Mouse (Mus musculus) liver, embryonic 14.5 days (tissue): Measurements from ENCODE around the gene Gdf9. TPM values are rescaled to one million over a fixed set of nuclear protein-coding genes. Genes with fewer than 3 reads are reported as not detected.

Experiments used
- ATAC-seq: fragments of 200-750 bp; cut with Nextera tagmentation; 2 replicates; pipeline ENCODE4 v1.8.0; 2017; ENCODE audit warnings: moderate number of reproducible peaks, mild to moderate bottlenecking, moderate library complexity; ENCODE audit not compliant: insufficient read depth
- DNase-seq, 3 experiments: peaks; one replicate each; pipeline ENCODE4 v3.0.0-alpha.2; 2012 to 2013; ENCODE audit warnings: low read depth in 3 of 3, low spot score in 3 of 3
- H3K27ac ChIP-seq: fragments of 300-500 bp; sonication (generic); 2 replicates; pipeline ENCODE4 v1.5.1; 2014; ENCODE audit warnings: moderate library complexity, mild to moderate bottlenecking, control low read depth, inconsistent platforms
- H3K27me3 ChIP-seq: fragments of 300-500 bp; sonication (generic); 2 replicates; pipeline ENCODE4 v1.6.1; 2014; ENCODE audit warnings: mild to moderate bottlenecking, low read length, moderate library complexity; ENCODE audit not compliant: control insufficient read depth, insufficient read depth
- H3K36me3 ChIP-seq: fragments of 300-500 bp; sonication (generic); replicated peaks from 2 replicates; pipeline ENCODE4 v1.6.1; 2014; ENCODE audit warnings: low read depth; ENCODE audit not compliant: control insufficient read depth, insufficient read depth
- H3K4me1 ChIP-seq, 2 experiments: fragments of 200-500 bp in 1 of 2; fragments of 300-500 bp in 1 of 2; sonication (generic) in 1 of 2; replicated peaks; 2 replicates each; pipeline ENCODE4 v1.6.1; 2012 to 2014; ENCODE audit warnings: antibody characterized with exemption in 1 of 2, inconsistent platforms in 1 of 2, low read length in 1 of 2; ENCODE audit not compliant: control insufficient read depth in 2 of 2, insufficient read depth in 2 of 2
- H3K4me2 ChIP-seq: fragments of 300-500 bp; sonication (generic); 2 replicates; pipeline ENCODE4 v1.6.1; 2014; ENCODE audit warnings: low read depth, mild to moderate bottlenecking, control low read depth, moderate library complexity
- H3K4me3 ChIP-seq, 2 experiments: fragments of 200-500 bp in 1 of 2; fragments of 300-500 bp in 1 of 2; sonication (generic) in 1 of 2; 2 replicates each; pipeline ENCODE4 v1.5.1; 2012 to 2014; ENCODE audit warnings: low read depth in 2 of 2, low read length in 2 of 2, mild to moderate bottlenecking in 2 of 2, control low read depth in 1 of 2, inconsistent platforms in 1 of 2, moderate library complexity in 1 of 2; ENCODE audit not compliant: insufficient read depth in 1 of 2
- H3K9ac ChIP-seq: fragments of 300-500 bp; sonication (generic); replicated peaks from 2 replicates; pipeline ENCODE4 v1.6.1; 2014; ENCODE audit warnings: mild to moderate bottlenecking, control low read depth, moderate library complexity
- H3K9me3 ChIP-seq: fragments of 300-500 bp; sonication (generic); 2 replicates; pipeline ENCODE4 v1.6.1; 2016; ENCODE audit warnings: low read length, mixed read lengths; ENCODE audit not compliant: control insufficient read depth
- CTCF ChIP-seq: IDR thresholded peaks from 2 replicates; pipeline ENCODE4 v1.5.1; 2016; ENCODE audit warnings: antibody characterized with exemption, low read depth, control low read depth
- EP300 ChIP-seq: IDR thresholded peaks from 2 replicates; pipeline ENCODE4 v1.6.1; 2016; ENCODE audit warnings: antibody characterized with exemption, low read depth
- WGBS: fragments of 180-500 bp; shearing (Covaris S2); extraction: QIAGEN DNeasy Blood & Tissue Kit; methylation state at CpG from one replicate; pipeline ENCODE4 v1.1.7; 2014; ENCODE audit not compliant: insufficient replicate concordance; 5-methylcytosine and 5-hydroxymethylcytosine counted together
- microRNA-seq: library from miRNA; unstranded; fragments of <30 nt; microRNA quantifications from one replicate; pipeline ENCODE4, GENCODE M21; 2016
- polyA plus RNA-seq, 2 experiments: library from polyadenylated mRNA; depleted of rRNA in 1 of 2; stranded (reverse) in 1 of 2; unstranded in 1 of 2; fragments of >200 nt; fragmentation: Nextera tagmentation in 1 of 2; extraction: Ambion mirVana in 1 of 2; gene quantifications; 2 replicates each; pipeline versions ENCODE4 v1.2.1 to v1.2.3; 2012 to 2014

Gene Gdf9
- polyA plus RNA-seq, 2 experiments, result 0.12 to 0.41 TPM

GRCm38 (mm10) chr11:53486351-53486750 is 55.5 kb downstream of the Gdf9 start:
- peaks cover 31% of the 10 kb centered on the region in 2 experiments for H3K4me1 ChIP-seq
- no peak overlapping the region for H3K4me2 ChIP-seq
- no peak overlapping the region for H3K9ac ChIP-seq
- H3K27ac ChIP-seq, result no peak overlapping the region
- no peak for DNase-seq
- no peak for TF ChIP-seq EP300
- no peak for TF ChIP-seq CTCF
- H3K27me3 ChIP-seq, result peaks cover 14% of the 10 kb centered on the region
- no peak overlapping the region for H3K4me3 ChIP-seq
- no peak for ATAC-seq
- H3K9me3 ChIP-seq, result no peaks in the 10 kb centered on the region; the same call in 1 of the 2 replicates
- no peaks in the 10 kb centered on the region for H3K36me3 ChIP-seq
- 66% methylated on average over 3 of the region's 3 CpGs for WGBS

DNA sequence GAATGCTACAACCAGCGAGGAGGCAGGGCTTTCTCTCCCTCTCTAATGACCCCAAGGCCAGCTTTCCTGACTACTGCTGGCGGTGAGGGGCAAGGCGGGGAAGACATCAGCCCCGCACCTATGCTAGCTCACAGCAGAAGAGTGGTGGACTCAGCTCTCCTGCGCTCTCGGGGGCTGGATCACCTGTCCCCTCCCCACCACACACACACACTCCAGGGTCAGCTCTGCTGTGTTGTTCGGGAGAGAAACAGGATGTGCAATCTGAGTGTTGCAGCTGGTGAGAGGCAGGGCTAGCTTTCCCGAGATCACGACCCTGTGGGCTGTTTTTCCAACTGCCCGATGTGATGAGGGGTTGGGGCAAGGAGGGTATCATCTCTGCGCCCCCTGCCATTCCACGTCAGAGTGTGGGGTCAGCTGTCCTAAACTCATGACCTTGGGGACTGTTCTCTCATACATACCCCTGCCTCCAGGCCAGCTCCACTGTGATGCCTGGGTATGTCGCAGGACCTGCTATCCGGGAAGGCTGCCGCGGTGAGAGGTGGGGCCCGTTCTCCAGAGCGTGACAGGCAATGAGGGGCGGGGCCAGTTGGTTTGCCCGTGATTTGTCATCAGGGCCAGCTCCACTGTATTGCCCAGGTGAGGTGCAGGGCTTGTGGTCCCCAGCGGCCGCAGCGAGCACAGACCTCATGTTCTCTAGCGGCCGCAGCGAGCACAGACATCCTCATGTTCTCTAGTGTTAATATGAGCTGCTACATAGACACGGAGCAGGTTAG is 56.2 kb downstream of the Gdf9 start:
- WGBS, result 9% methylated on average over 27 of the region's 27 CpGs
- H3K9me3 ChIP-seq, result no peaks in the 10 kb centered on the region; the same call in 1 of the 2 replicates
- no peaks in the 10 kb centered on the region for H3K36me3 ChIP-seq
- no peak for TF ChIP-seq EP300
- TF ChIP-seq CTCF, result no peak
- H3K4me3 ChIP-seq, result no peak overlapping the region
- DNase-seq, result no peak
- ATAC-seq, result no peak
- H3K4me2 ChIP-seq, result peak overlapping the region; percentile 30
- no peak overlapping the region for H3K27ac ChIP-seq
- no peak overlapping the region for H3K9ac ChIP-seq
- peaks cover 27 to 28% of the 10 kb centered on the region in 2 experiments for H3K4me1 ChIP-seq
- peaks cover 14% of the 10 kb centered on the region for H3K27me3 ChIP-seq

Small RNAs within 50 kb of the gene (microRNA-seq; reads per million reads assigned to microRNA genes)
- gene Mir6920, result not detected

Other genes starting within 250 kb of the Gdf9 start
- gene Hspa4, start 130.6 kb upstream of the Gdf9 start, polyA plus RNA-seq (2012; rRNA removed), result 14.4 and 26.6 TPM in 2 replicates
- 47.0 and 50.3 TPM in 2 replicates for gene Hspa4, start 130.6 kb upstream of the Gdf9 start, polyA plus RNA-seq (2014; fragmentation: Nextera tagmentation; extraction: Ambion mirVana)
- 5.7 and 7.6 TPM in 2 replicates for gene Zcchc10, start 106.3 kb upstream of the Gdf9 start, polyA plus RNA-seq (2012; rRNA removed)
- gene Zcchc10, start 106.3 kb upstream of the Gdf9 start, polyA plus RNA-seq (2014; fragmentation: Nextera tagmentation; extraction: Ambion mirVana), result 10.7 and 12.3 TPM in 2 replicates
- 3.1 and 4.0 TPM in 2 replicates for gene Aff4, start 80.2 kb upstream of the Gdf9 start, polyA plus RNA-seq (2012; rRNA removed)
- 7.2 and 8.7 TPM in 2 replicates for gene Aff4, start 80.2 kb upstream of the Gdf9 start, polyA plus RNA-seq (2014; fragmentation: Nextera tagmentation; extraction: Ambion mirVana)
- 11.6 and 16.3 TPM in 2 replicates for gene Leap2, start 7.9 kb upstream of the Gdf9 start, polyA plus RNA-seq (2012; rRNA removed)
- gene Leap2, start 7.9 kb upstream of the Gdf9 start, polyA plus RNA-seq (2014; fragmentation: Nextera tagmentation; extraction: Ambion mirVana), result 40.7 and 42.7 TPM in 2 replicates
- gene Uqcrq, start 192 bp upstream of the Gdf9 start, polyA plus RNA-seq (2012; rRNA removed), result 117 and 237 TPM in 2 replicates
- 631 and 677 TPM in 2 replicates for gene Uqcrq, start 192 bp upstream of the Gdf9 start, polyA plus RNA-seq (2014; fragmentation: Nextera tagmentation; extraction: Ambion mirVana)
- 0.15 and 0.19 TPM in 2 replicates for gene Gm10447, start 26.1 kb downstream of the Gdf9 start, polyA plus RNA-seq (2012; rRNA removed)
- gene Gm10447, start 26.1 kb downstream of the Gdf9 start, polyA plus RNA-seq (2014; fragmentation: Nextera tagmentation; extraction: Ambion mirVana), result not detected in 2 replicates
- 1.5 and 1.7 TPM in 2 replicates for gene Shroom1, start 26.2 kb downstream of the Gdf9 start, polyA plus RNA-seq (2012; rRNA removed)
- gene Shroom1, start 26.2 kb downstream of the Gdf9 start, polyA plus RNA-seq (2014; fragmentation: Nextera tagmentation; extraction: Ambion mirVana), result 1.6 and 1.7 TPM in 2 replicates
- gene Gm9837, start 39.5 kb downstream of the Gdf9 start, polyA plus RNA-seq (2012; rRNA removed), result not detected in 2 replicates
- not detected in 2 replicates for gene Gm9837, start 39.5 kb downstream of the Gdf9 start, polyA plus RNA-seq (2014; fragmentation: Nextera tagmentation; extraction: Ambion mirVana)
- gene Gm9945, start 49.1 kb downstream of the Gdf9 start, polyA plus RNA-seq (2012; rRNA removed), result 0.10 and 0.27 TPM in 2 replicates
- 0.46 and 0.56 TPM in 2 replicates for gene Gm9945, start 49.1 kb downstream of the Gdf9 start, polyA plus RNA-seq (2014; fragmentation: Nextera tagmentation; extraction: Ambion mirVana)
- gene Sowaha, start 49.3 kb downstream of the Gdf9 start, polyA plus RNA-seq (2012; rRNA removed), result 15.4 and 15.5 TPM in 2 replicates
- gene Sowaha, start 49.3 kb downstream of the Gdf9 start, polyA plus RNA-seq (2014; fragmentation: Nextera tagmentation; extraction: Ambion mirVana), result 13.1 and 13.8 TPM in 2 replicates
- gene Sept8, start 88.2 kb downstream of the Gdf9 start, polyA plus RNA-seq (2012; rRNA removed), result 25.4 and 33.1 TPM in 2 replicates
- gene Sept8, start 88.2 kb downstream of the Gdf9 start, polyA plus RNA-seq (2014; fragmentation: Nextera tagmentation; extraction: Ambion mirVana), result 18.3 and 21.5 TPM in 2 replicates
- gene Kif3a, start 136.4 kb downstream of the Gdf9 start, polyA plus RNA-seq (2012; rRNA removed), result 2.1 and 3.3 TPM in 2 replicates
- 6.4 and 7.7 TPM in 2 replicates for gene Kif3a, start 136.4 kb downstream of the Gdf9 start, polyA plus RNA-seq (2014; fragmentation: Nextera tagmentation; extraction: Ambion mirVana)
- gene Il4, start 187.6 kb downstream of the Gdf9 start, polyA plus RNA-seq (2012; rRNA removed), result 0.26 and 0.27 TPM in 2 replicates
- gene Il4, start 187.6 kb downstream of the Gdf9 start, polyA plus RNA-seq (2014; fragmentation: Nextera tagmentation; extraction: Ambion mirVana), result 0.61 and 0.73 TPM in 2 replicates
- 0.04 TPM in 1 of 2 replicates, not detected in the other for gene Il13, start 203.7 kb downstream of the Gdf9 start, polyA plus RNA-seq (2012; rRNA removed)
- gene Il13, start 203.7 kb downstream of the Gdf9 start, polyA plus RNA-seq (2014; fragmentation: Nextera tagmentation; extraction: Ambion mirVana), result not detected in 2 replicates